Comparison of ENCODE assay signal across 23 mouse cellular contexts in the genomic region with DNA sequence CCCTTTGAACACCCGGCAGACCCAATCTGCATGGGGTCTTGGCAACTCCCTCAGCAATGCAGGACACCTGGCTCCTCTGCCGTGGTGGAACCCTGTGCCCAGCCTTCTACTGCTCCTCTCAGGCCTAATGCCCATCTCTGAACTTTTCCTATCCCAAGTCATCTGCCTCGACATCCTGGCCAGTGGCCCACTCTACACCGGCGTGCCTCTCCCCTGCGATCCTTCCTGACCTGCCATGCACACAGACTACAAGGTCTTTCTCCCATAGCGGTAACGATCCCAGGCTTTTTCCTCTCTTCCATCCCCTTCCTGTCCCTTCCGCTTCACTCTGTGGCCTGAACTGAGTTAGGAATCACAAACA. TPM values are rescaled to one million over a fixed set of nuclear protein-coding genes. Genes with fewer than 3 reads are reported as not detected.
DNase-seq lines count a peak whose midpoint lies in the region; ATAC-seq and TF ChIP-seq lines count a peak whose summit lies in the region.
"Had no signal": no experiment of that assay in that cellular context is flagged by ENCODE, and none has a peak within 500 bp of the region (broad histone marks: within the 10 kb centered on the region; RNA-seq: fewer than 3 reads in every experiment).

No protein-coding gene starts in this region.

- H3K4me3 ChIP-seq in kidney, embryonic 15.5 days (replicated peaks), result no peak overlapping the region
- no peak overlapping the region for H3K4me3 ChIP-seq in stomach, embryonic 16.5 days (replicated peaks; ENCODE audit: low read length)
- H3K4me3 ChIP-seq in stomach, postnatal 0 days (ENCODE audit: low read depth, low read length), result no peak overlapping the region
- H3K4me3 ChIP-seq in small intestine, adult 2 months (ENCODE audit: low read depth, low read length), result no peak overlapping the region
- H3K4me3 ChIP-seq: embryonic facial prominence, embryonic 12.5 days; hindbrain, embryonic 12.5 days; limb, embryonic 13.5 days; midbrain, embryonic 13.5 days; neural tube, embryonic 12.5 days had no signal

- 75% methylated on average over 9 of the region's 9 CpGs for WGBS in kidney, embryonic 15.5 days
- WGBS in stomach, embryonic 16.5 days, result 79% methylated on average over 9 of the region's 9 CpGs
- 84% methylated on average over 9 of the region's 9 CpGs for WGBS in stomach, postnatal 0 days
- 67% methylated on average over 9 of the region's 9 CpGs for WGBS in small intestine, adult 2 months

- no peak for ATAC-seq in kidney, embryonic 15.5 days (replicated peaks; ENCODE audit: low FRiP score)
- ATAC-seq in stomach, embryonic 16.5 days (ENCODE audit: insufficient read depth, low FRiP score), result no peak
- ATAC-seq in stomach, postnatal 0 days (ENCODE audit: low FRiP score, low TSS enrichment), result no peak
- ATAC-seq: forebrain, embryonic 14.5 days; midbrain, embryonic 13.5 days had no signal

- no peak for TF ChIP-seq EP300 in stomach, postnatal 0 days (optimal IDR thresholded peaks at IDR 0.05)

- DNase-seq in heart, adult 11 months, result peak; percentile 91
- no peak for DNase-seq in heart, postnatal 4 days
- no peak for DNase-seq in kidney, adult 18-20 months
- no peak for DNase-seq in stomach, postnatal 0 days (ENCODE audit: low spot score)
- DNase-seq in right cerebral cortex, adult 2 months (ENCODE audit: low spot score in 2 of 2), result no peak
- DNase-seq: adrenal gland, postnatal 36 days; cerebellum, adult 9-10 months; gastrocnemius, postnatal 14 days; heart, adult 18-20 months; lung, postnatal 14 days; right cerebral cortex, postnatal 25 days; thymus, adult 2 months; thymus, postnatal 4 days had no signal

- no peak overlapping the region for H3K4me2 ChIP-seq in kidney, embryonic 15.5 days
- H3K4me2 ChIP-seq in stomach, embryonic 16.5 days (ENCODE audit: low read depth, low read length), result 0 out of 2 replicates have a peak overlapping the region, but pooled peaks have one; percentile 63
- H3K4me2 ChIP-seq in stomach, postnatal 0 days (replicated peaks; ENCODE audit: low read depth), result no peak overlapping the region
- H3K4me2 ChIP-seq: embryonic facial prominence, embryonic 12.5 days; hindbrain, embryonic 12.5 days; limb, embryonic 13.5 days; midbrain, embryonic 13.5 days; neural tube, embryonic 12.5 days had no signal

- no peak overlapping the region for H3K9ac ChIP-seq in kidney, embryonic 15.5 days
- H3K9ac ChIP-seq in stomach, embryonic 16.5 days (ENCODE audit: low read length), result peak overlapping the region; percentile 18; the same call in 1 of the 2 replicates
- H3K9ac ChIP-seq in stomach, postnatal 0 days (ENCODE audit: low read length), result no peak overlapping the region
- H3K9ac ChIP-seq: embryonic facial prominence, embryonic 12.5 days; hindbrain, embryonic 12.5 days; limb, embryonic 13.5 days; liver, embryonic 14.5 days; midbrain, embryonic 13.5 days; neural tube, embryonic 12.5 days had no signal

- H3K27ac ChIP-seq in kidney, embryonic 15.5 days, result 0 out of 2 replicates have a peak overlapping the region, but pooled peaks have one; percentile 13
- no peak overlapping the region for H3K27ac ChIP-seq in stomach, embryonic 16.5 days (ENCODE audit: low read length)
- no peak overlapping the region for H3K27ac ChIP-seq in stomach, postnatal 0 days (replicated peaks)
- H3K27ac ChIP-seq in small intestine, adult 2 months (ENCODE audit: insufficient read depth, low read depth, low read length), result peak overlapping the region; percentile 59
- H3K27ac ChIP-seq: embryonic facial prominence, embryonic 12.5 days; hindbrain, embryonic 12.5 days; limb, embryonic 13.5 days; liver, embryonic 14.5 days; midbrain, embryonic 13.5 days; neural tube, embryonic 12.5 days had no signal

- H3K9me3 ChIP-seq in kidney, embryonic 15.5 days (replicated peaks), result no peaks in the 10 kb centered on the region
- no peaks in the 10 kb centered on the region for H3K9me3 ChIP-seq in stomach, embryonic 16.5 days (replicated peaks; ENCODE audit: control insufficient read depth, low read length)
- no peaks in the 10 kb centered on the region for H3K9me3 ChIP-seq in stomach, postnatal 0 days (ENCODE audit: control insufficient read depth, low read length)
- H3K9me3 ChIP-seq: embryonic facial prominence, embryonic 12.5 days; hindbrain, embryonic 12.5 days; limb, embryonic 13.5 days; midbrain, embryonic 13.5 days; neural tube, embryonic 12.5 days had no signal

- TF ChIP-seq POLR2A in small intestine, adult 2 months (IDR thresholded peaks at IDR 0.05; ENCODE audit: low read depth, low read length), result no peak

- H3K27me3 ChIP-seq in kidney, embryonic 15.5 days, result no peaks in the 10 kb centered on the region
- no peaks in the 10 kb centered on the region for H3K27me3 ChIP-seq in stomach, embryonic 16.5 days (ENCODE audit: control insufficient read depth, insufficient read depth, low read length)
- no peaks in the 10 kb centered on the region for H3K27me3 ChIP-seq in stomach, postnatal 0 days (ENCODE audit: control insufficient read depth, insufficient read depth, low read length)
- H3K27me3 ChIP-seq in small intestine, adult 2 months (ENCODE audit: control insufficient read depth, insufficient read depth, low read length), result no peaks in the 10 kb centered on the region
- H3K27me3 ChIP-seq: embryonic facial prominence, embryonic 12.5 days; hindbrain, embryonic 12.5 days; limb, embryonic 13.5 days; midbrain, embryonic 13.5 days; neural tube, embryonic 12.5 days had no signal

- peaks cover 50% of the 10 kb centered on the region for H3K4me1 ChIP-seq in kidney, embryonic 15.5 days
- peaks cover 38% of the 10 kb centered on the region for H3K4me1 ChIP-seq in stomach, embryonic 16.5 days (ENCODE audit: control insufficient read depth, insufficient read depth, low read length)
- H3K4me1 ChIP-seq in stomach, postnatal 0 days (replicated peaks; ENCODE audit: control insufficient read depth, insufficient read depth), result peaks cover 5% of the 10 kb centered on the region
- H3K4me1 ChIP-seq in small intestine, adult 2 months (ENCODE audit: control insufficient read depth, insufficient read depth, insufficient read length, low read length), result peaks cover 20% of the 10 kb centered on the region

- peaks cover 16% of the 10 kb centered on the region for H3K36me3 ChIP-seq in kidney, embryonic 15.5 days
- H3K36me3 ChIP-seq in stomach, embryonic 16.5 days (ENCODE audit: control insufficient read depth, insufficient read depth, low read length), result peaks cover 4% of the 10 kb centered on the region; the same call in 1 of the 2 replicates
- peaks cover 8% of the 10 kb centered on the region; the same call in 1 of the 2 replicates for H3K36me3 ChIP-seq in stomach, postnatal 0 days (ENCODE audit: control insufficient read depth, insufficient read depth, low read length)
- peaks cover 15% of the 10 kb centered on the region for H3K36me3 ChIP-seq in small intestine, adult 2 months (ENCODE audit: control insufficient read depth, insufficient read depth, low read length)

- TF ChIP-seq CTCF in stomach, postnatal 0 days (IDR thresholded peaks at IDR 0.05; ENCODE audit: low read depth), result no peak
- TF ChIP-seq CTCF in small intestine, adult 2 months (IDR thresholded peaks at IDR 0.05; ENCODE audit: extremely low read depth, insufficient read length, insufficient replicate concordance, low read depth, low read length), result no peak

RNA-seq across cellular contexts. Expression of a gene that starts 3.5 kb away (rescaled TPM):
- total RNA-seq in heart, postnatal 4 days (2021), result 1 to 10 TPM; 7.1 to 7.3 TPM
- 15.9 and 18.5 TPM in 2 replicates for polyA plus RNA-seq in kidney, embryonic 15.5 days (2015; fragmentation: Nextera tagmentation; extraction: Ambion mirVana)
- 32.1 and 33.1 TPM in 2 replicates for polyA plus RNA-seq in stomach, embryonic 16.5 days (2015; fragmentation: Nextera tagmentation; extraction: Ambion mirVana)
- polyA plus RNA-seq in stomach, postnatal 0 days (2015; fragmentation: Nextera tagmentation; extraction: Ambion mirVana), result 19.4 and 24.1 TPM in 2 replicates
- polyA plus RNA-seq in small intestine, adult 2 months (2012; rRNA removed), result 16.0 and 26.9 TPM in 2 replicates

Comparison
In these comparisons a context has a peak if more than half of its experiments do, and no peak if none do; other contexts are left out.
1. H3K27ac ChIP-seq: peak in kidney, embryonic 15.5 days (single experiment) and small intestine, adult 2 months (single experiment); none in stomach, embryonic 16.5 days (single experiment) and stomach, postnatal 0 days (single experiment).